Mouse (Mus musculus): ENCODE measurements around the gene Cdk5rap2.

GRCm38 (mm10) chr4:70258205-70258604 lies 152.0 kb downstream of the Cdk5rap2 start:
- TF ChIP-seq CTCF (IDR thresholded peaks at IDR 0.05; ENCODE audit: low read depth) (no peak), EP300 (IDR thresholded peaks at IDR 0.05; ENCODE audit: low read depth) (no peak)
